8 mouse cellular contexts compared by ENCODE assay signal in genomic region chr11:117326867-117327600, GRCm38 (mm10).
DNase-seq lines count a peak whose midpoint lies in the region; ATAC-seq and TF ChIP-seq lines count a peak whose summit lies in the region.

No protein-coding gene starts in this region.

- no peaks in the 10 kb centered on the region for H3K27me3 ChIP-seq in ES-Bruce4 (ENCODE audit: control insufficient read depth, insufficient read depth, low read length, poor library complexity, severe bottlenecking)
- H3K27me3 ChIP-seq in limb, embryonic 13.5 days, result no peaks in the 10 kb centered on the region

- no peak overlapping the region; the same call in 1 of the 2 replicates for H3K9ac ChIP-seq in ES-Bruce4 (ENCODE audit: low read depth, poor library complexity, severe bottlenecking)
- no peak overlapping the region for H3K9ac ChIP-seq in limb, embryonic 13.5 days

- 74% methylated on average over 16 of the region's 16 CpGs for whole genome bisulfite sequencing in limb, embryonic 13.5 days

- 0 out of 2 replicates have a peak, but pooled peaks have one; percentile 11 for TF ChIP-seq EP300 in ES-Bruce4 (IDR thresholded peaks at IDR 0.05; ENCODE audit: insufficient read depth, low read depth, low read length)

- TF ChIP-seq CTCF in ES-Bruce4 (IDR thresholded peaks at IDR 0.05; ENCODE audit: low read depth, low read length), result no peak

- DNase-seq in left cerebral cortex, adult 18-20 months (ENCODE audit: low spot score in 2 of 2), result peak; percentile 70 to 82
- DNase-seq in left cerebral cortex, adult 11 months (ENCODE audit: low spot score), result no peak
- no peak for DNase-seq in ovary, adult 18-20 months (ENCODE audit: low spot score)
- no peak for DNase-seq in kidney, postnatal 25 days
- DNase-seq in cerebellum, adult 18-20 months, result no peak

- no peaks in the 10 kb centered on the region for H3K36me3 ChIP-seq in ES-Bruce4 (ENCODE audit: control insufficient read depth, insufficient read depth, low read length, poor library complexity, severe bottlenecking)
- H3K36me3 ChIP-seq in limb, embryonic 13.5 days, result no peaks in the 10 kb centered on the region

- TF ChIP-seq POLR2A in ES-Bruce4 (IDR thresholded peaks at IDR 0.05; ENCODE audit: insufficient read depth, low read length), result no peak

- H3K9me3 ChIP-seq in ES-Bruce4 (replicated peaks; ENCODE audit: control insufficient read depth, insufficient read depth, low read length, poor library complexity, severe bottlenecking), result no peaks in the 10 kb centered on the region
- no peaks in the 10 kb centered on the region for H3K9me3 ChIP-seq in limb, embryonic 13.5 days

- H3K4me1 ChIP-seq in ES-Bruce4 (ENCODE audit: control insufficient read depth, insufficient read depth, low read length), result peaks cover 46% of the 10 kb centered on the region
- peaks cover 63% of the 10 kb centered on the region for H3K4me1 ChIP-seq in brown adipose tissue, adult 24 weeks (ENCODE audit: control insufficient read depth, insufficient read depth, insufficient read length, low read length)
- peaks cover 80% of the 10 kb centered on the region for H3K4me1 ChIP-seq in limb, embryonic 13.5 days

- H3K4me3 ChIP-seq in ES-Bruce4 (ENCODE audit: low read depth, low read length), result peak overlapping the region; percentile 12; the same call in 1 of the 2 replicates
- no peak overlapping the region for H3K4me3 ChIP-seq in brown adipose tissue, adult 24 weeks (ENCODE audit: insufficient read depth, low read depth, low read length)
- no peak overlapping the region for H3K4me3 ChIP-seq in limb, embryonic 13.5 days

- H3K4me2 ChIP-seq in limb, embryonic 13.5 days (replicated peaks), result no peak overlapping the region

- H3K27ac ChIP-seq in ES-Bruce4 (ENCODE audit: insufficient read depth, low read length), result 0 out of 2 replicates have a peak overlapping the region, but pooled peaks have one; percentile 2
- peak overlapping the region; percentile 7; the same call in 1 of the 2 replicates for H3K27ac ChIP-seq in brown adipose tissue, adult 24 weeks (replicated peaks; ENCODE audit: low read depth, low read length)
- peak overlapping the region; percentile 16 for H3K27ac ChIP-seq in limb, embryonic 13.5 days

- no peak for ATAC-seq in limb, embryonic 13.5 days (ENCODE audit: low FRiP score, low read depth)

Comparison
In these comparisons a context has a peak if more than half of its experiments do, and no peak if none do; other contexts are left out.
1. DNase-seq: peak in left cerebral cortex, adult 18-20 months (2 of 2); none in left cerebral cortex, adult 11 months (single experiment), ovary, adult 18-20 months (single experiment), kidney, postnatal 25 days (0 of 2) and cerebellum, adult 18-20 months (0 of 2).
2. Peak in every context shown above with its lines, with median percentiles within 50 percentile points of each other: H3K27ac ChIP-seq.